Mouse (Mus musculus) ES-CJ7 (cell line): ENCODE measurements around the gene Ccl25.
A peak's percentile ranks its signal among the peaks of the same experiment; 100 is the strongest.

Source experiments
- DNase-seq: peaks from one replicate; pipeline ENCODE4 v3.0.0; 2011; ENCODE audit warnings: low read depth, low spot score

Ccl25 gene

GRCm38 (mm10) chr8:4324983-4325750, at the start of gene Ccl25, which contains the start of gene Elavl1:
Ccl25 (plus strand) TSS chr8:4325210.
Elavl1 (minus strand) TSS chr8:4325413.
- peak; percentile 97 for DNase-seq

GRCm38 (mm10) chr8:4275275-4276110, 49.5 kb upstream of the Ccl25 start, which contains the start of gene Timm44:
Timm44 (minus strand) TSS chr8:4275913.
- DNase-seq: peak; percentile 97

- no peak for DNase-seq
Observed at GRCm38 (mm10) chr8:4276111-4276465, 48.9 kb upstream of the Ccl25 start.

- no peak for DNase-seq
Observed at GRCm38 (mm10) chr8:4292738-4293137, 32.3 kb upstream of the Ccl25 start.

- no peak for DNase-seq
Observed at GRCm38 (mm10) chr8:4297822-4298221, 27.2 kb upstream of the Ccl25 start.

- DNase-seq: no peak
Observed at GRCm38 (mm10) chr8:4304124-4304547, 20.9 kb upstream of the Ccl25 start.

GRCm38 (mm10) chr8:4305838-4306237, 19.2 kb upstream of the Ccl25 start:
- DNase-seq: no peak

GRCm38 (mm10) chr8:4312104-4312503, 12.9 kb upstream of the Ccl25 start:
- no peak for DNase-seq

GRCm38 (mm10) chr8:4313254-4314124, 11.5 kb upstream of the Ccl25 start:
- DNase-seq: no peak

GRCm38 (mm10) chr8:4314852-4315251, 10.2 kb upstream of the Ccl25 start:
- no peak for DNase-seq

- DNase-seq: no peak
Observed at GRCm38 (mm10) chr8:4318124-4318523, 6.9 kb upstream of the Ccl25 start.

GRCm38 (mm10) chr8:4318796-4319572, 6.0 kb upstream of the Ccl25 start:
- no peak for DNase-seq

GRCm38 (mm10) chr8:4319573-4319872, 5.5 kb upstream of the Ccl25 start:
- DNase-seq: no peak

- DNase-seq: no peak
Observed at GRCm38 (mm10) chr8:4320404-4320803, 4.6 kb upstream of the Ccl25 start.

GRCm38 (mm10) chr8:4321031-4321430, 4.0 kb upstream of the Ccl25 start:
- no peak for DNase-seq

GRCm38 (mm10) chr8:4322470-4322869, 2.5 kb upstream of the Ccl25 start:
- peak; percentile 95 for DNase-seq

GRCm38 (mm10) chr8:4323917-4324316, 1.1 kb upstream of the Ccl25 start:
- DNase-seq: no peak

- DNase-seq: peak; percentile 21
Observed at GRCm38 (mm10) chr8:4324525-4324924, 485 bp upstream of the Ccl25 start.

GRCm38 (mm10) chr8:4325751-4326036, 684 bp downstream of the Ccl25 start:
- DNase-seq: no peak

- no peak for DNase-seq
Observed at GRCm38 (mm10) chr8:4329000-4329399, 4.0 kb downstream of the Ccl25 start.

- no peak for DNase-seq
Observed at GRCm38 (mm10) chr8:4333966-4334365, 9.0 kb downstream of the Ccl25 start.
